Mouse (Mus musculus): ENCODE measurements at regions not wholly inside any gene's neighbourhood (a gene's known extent, or its start where the extent isn't known, plus 50 kb on each side); places are given as distances from the start of the nearest gene placed in this dataset.
A peak's percentile ranks its signal among the peaks of the same experiment; 100 is the strongest.

GRCm38 (mm10) chrX:12888708-12889481, 127.0 kb upstream of the Med14 start:
- DNase-seq = no peak

- DNase-seq = no peak
Measured at GRCm38 (mm10) chrX:12888010-12888707, 126.3 kb upstream of the Med14 start.

- DNase-seq = no peak
Measured at GRCm38 (mm10) chrX:12887516-12887915, 125.6 kb upstream of the Med14 start.

GRCm38 (mm10) chrX:12886160-12887048, 124.5 kb upstream of the Med14 start:
- DNase-seq = no peak

- DNase-seq = peak; percentile 34
Measured at GRCm38 (mm10) chrX:12879233-12879632, 117.4 kb upstream of the Med14 start.

GRCm38 (mm10) chrX:12877506-12877905, 115.6 kb upstream of the Med14 start:
- DNase-seq = peak; percentile 65

- peak; percentile 96 for DNase-seq
Measured at GRCm38 (mm10) chrX:12873698-12874144, 111.8 kb upstream of the Med14 start.

- DNase-seq = no peak
Measured at GRCm38 (mm10) chrX:12873230-12873629, 111.4 kb upstream of the Med14 start.

GRCm38 (mm10) chrX:12866885-12867498, 105.1 kb upstream of the Med14 start:
- peak; percentile 43 for DNase-seq

- DNase-seq = peak; percentile 87
Measured at GRCm38 (mm10) chrX:12866176-12866575, 104.3 kb upstream of the Med14 start.

- no peak for DNase-seq
Measured at GRCm38 (mm10) chrX:12860168-12860567, 98.3 kb upstream of the Med14 start.

GRCm38 (mm10) chrX:12858757-12859156, 96.9 kb upstream of the Med14 start:
- DNase-seq = no peak

GRCm38 (mm10) chrX:12857881-12858755, 96.2 kb upstream of the Med14 start:
- peak; percentile 93 for DNase-seq

GRCm38 (mm10) chrX:12855425-12855824, 93.6 kb upstream of the Med14 start:
- DNase-seq = peak; percentile 93

- no peak for DNase-seq
Measured at GRCm38 (mm10) chrX:12851684-12852083, 89.8 kb upstream of the Med14 start.

GRCm38 (mm10) chrX:12844431-12844830, 82.6 kb upstream of the Med14 start:
- DNase-seq = no peak

GRCm38 (mm10) chrX:12841021-12841325, 79.1 kb upstream of the Med14 start:
- DNase-seq = peak; percentile 79

GRCm38 (mm10) chrX:12840160-12841020, 78.5 kb upstream of the Med14 start:
- peak; percentile 98 for DNase-seq

GRCm38 (mm10) chrX:12839406-12840159, 77.7 kb upstream of the Med14 start:
- DNase-seq = peak; percentile 90

GRCm38 (mm10) chrX:12837821-12838220, 75.9 kb upstream of the Med14 start:
- peak; percentile 94 for DNase-seq
